Mouse (Mus musculus): ENCODE data around the gene Zswim9. TPM values are rescaled to one million over a fixed set of nuclear protein-coding genes. Genes with fewer than 3 reads are reported as not detected.
"Not testable (repeated sequence)": the region's sequence is repeated elsewhere in the genome, so short reads cannot be mapped to it uniquely, and the experiment has no call there.

Zswim9 gene
- polyA plus RNA-seq, 1 experiment from 2014 or later = 10.2 TPM

DNA sequence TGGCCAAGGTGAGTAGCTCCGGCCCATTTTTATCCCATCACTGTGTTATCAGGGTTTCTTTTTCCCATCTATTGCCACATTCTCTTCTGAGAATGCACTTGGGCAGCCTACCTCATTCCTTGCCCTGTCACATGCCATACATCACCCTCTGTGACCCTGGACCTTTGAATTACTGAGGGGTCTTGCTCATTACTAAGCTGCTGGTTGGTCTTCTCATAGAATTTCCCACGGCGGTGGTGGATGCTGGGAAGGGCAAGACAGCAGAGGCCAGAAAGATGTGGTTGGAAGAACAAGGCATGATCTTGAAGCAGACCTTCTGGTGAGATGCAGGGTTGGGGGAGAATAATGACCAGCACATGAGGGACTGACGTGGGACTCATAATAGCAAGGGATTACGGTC, 20.3 kb upstream of the Zswim9 start:
- Histone ChIP-seq H3K27ac (ENCODE audit: low read length) (no peak overlapping the region), H3K36me3 (ENCODE audit: insufficient read depth, low read length) (peaks cover 75% of the 10 kb centered on the region)
- WGBS = 94% methylated on average over 5 of the region's 5 CpGs

DNA sequence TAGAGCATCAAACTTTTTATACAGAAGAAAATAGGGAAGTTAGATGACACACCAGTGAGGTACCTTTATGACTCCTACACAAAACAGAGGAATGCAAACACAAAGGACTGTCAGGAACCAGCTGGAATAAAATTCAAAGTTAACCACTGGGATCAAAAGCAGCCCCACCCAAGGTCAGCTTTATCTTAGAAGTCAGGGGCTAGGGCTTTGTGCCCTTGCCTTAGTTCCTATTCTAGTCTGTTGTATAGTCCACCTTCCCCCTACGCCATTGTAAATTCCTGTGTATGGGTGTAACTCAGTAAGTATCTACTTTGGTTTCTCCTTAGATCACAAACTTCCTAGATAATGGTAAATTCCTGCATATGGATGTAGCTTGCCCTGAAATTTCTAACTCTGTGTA, 19.1 kb upstream of the Zswim9 start:
- no peak overlapping the region for H3K4me2 ChIP-seq (replicated peaks; ENCODE audit: low read depth, low read length)
- WGBS = 92% methylated on average over 1 of the region's 1 CpGs
- H3K4me3 ChIP-seq (ENCODE audit: low read length) = no peak overlapping the region
- no peak overlapping the region for H3K27ac ChIP-seq (ENCODE audit: low read length)
- no peak overlapping the region for H3K9ac ChIP-seq (replicated peaks; ENCODE audit: low read length)
- peaks cover 75% of the 10 kb centered on the region for H3K36me3 ChIP-seq (ENCODE audit: insufficient read depth, low read length)
- no peaks in the 10 kb centered on the region for H3K9me3 ChIP-seq (ENCODE audit: low read length)
- H3K27me3 ChIP-seq (ENCODE audit: insufficient read depth, low read length) = no peaks in the 10 kb centered on the region
- no peak for ATAC-seq (ENCODE audit: low FRiP score, low TSS enrichment)
- no peaks in the 10 kb centered on the region for H3K4me1 ChIP-seq (ENCODE audit: insufficient read depth, low read length)

More for the DNA sequence above, 20.3 kb upstream of the Zswim9 start:
- Histone ChIP-seq H3K4me1 (ENCODE audit: insufficient read depth, low read length) (no peaks in the 10 kb centered on the region), H3K27me3 (ENCODE audit: insufficient read depth, low read length) (no peaks in the 10 kb centered on the region), H3K9me3 (ENCODE audit: low read length) (no peaks in the 10 kb centered on the region), H3K4me2 (replicated peaks; ENCODE audit: low read depth, low read length) (no peak overlapping the region), H3K9ac (replicated peaks; ENCODE audit: low read length) (no peak overlapping the region), H3K4me3 (ENCODE audit: low read length) (no peak overlapping the region)
- no peak for ATAC-seq (ENCODE audit: low FRiP score, low TSS enrichment)

DNA sequence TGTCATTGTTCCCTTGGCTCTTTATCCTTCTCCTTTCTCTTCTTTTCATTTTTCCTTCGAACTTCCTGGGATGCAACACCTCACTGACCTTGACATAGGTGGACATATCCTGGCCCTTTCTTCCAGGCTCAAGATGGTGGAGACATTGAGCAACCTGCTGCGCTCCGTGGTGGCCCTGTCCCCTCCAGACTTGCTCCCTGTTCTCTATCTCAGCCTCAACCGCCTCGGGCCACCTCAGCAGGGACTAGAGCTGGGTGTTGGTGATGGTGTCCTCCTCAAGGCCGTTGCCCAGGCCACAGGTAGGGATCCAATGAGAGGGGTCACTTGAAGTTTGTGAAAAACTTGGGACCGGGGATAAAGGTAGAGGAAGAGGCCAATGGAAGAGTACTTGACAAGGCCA, 16.7 kb upstream of the Zswim9 start:
- Histone ChIP-seq H3K27me3 (ENCODE audit: insufficient read depth, low read length) (no peaks in the 10 kb centered on the region), H3K9ac (replicated peaks; ENCODE audit: low read length) (no peak overlapping the region), H3K27ac (ENCODE audit: low read length) (no peak overlapping the region), H3K9me3 (ENCODE audit: low read length) (no peaks in the 10 kb centered on the region), H3K36me3 (ENCODE audit: insufficient read depth, low read length) (peaks cover 76% of the 10 kb centered on the region), H3K4me2 (replicated peaks; ENCODE audit: low read depth, low read length) (no peak overlapping the region), H3K4me1 (ENCODE audit: insufficient read depth, low read length) (no peaks in the 10 kb centered on the region), H3K4me3 (ENCODE audit: low read length) (no peak overlapping the region)
- WGBS = 94% methylated on average over 7 of the region's 7 CpGs
- ATAC-seq (ENCODE audit: low FRiP score, low TSS enrichment) = no peak

DNA sequence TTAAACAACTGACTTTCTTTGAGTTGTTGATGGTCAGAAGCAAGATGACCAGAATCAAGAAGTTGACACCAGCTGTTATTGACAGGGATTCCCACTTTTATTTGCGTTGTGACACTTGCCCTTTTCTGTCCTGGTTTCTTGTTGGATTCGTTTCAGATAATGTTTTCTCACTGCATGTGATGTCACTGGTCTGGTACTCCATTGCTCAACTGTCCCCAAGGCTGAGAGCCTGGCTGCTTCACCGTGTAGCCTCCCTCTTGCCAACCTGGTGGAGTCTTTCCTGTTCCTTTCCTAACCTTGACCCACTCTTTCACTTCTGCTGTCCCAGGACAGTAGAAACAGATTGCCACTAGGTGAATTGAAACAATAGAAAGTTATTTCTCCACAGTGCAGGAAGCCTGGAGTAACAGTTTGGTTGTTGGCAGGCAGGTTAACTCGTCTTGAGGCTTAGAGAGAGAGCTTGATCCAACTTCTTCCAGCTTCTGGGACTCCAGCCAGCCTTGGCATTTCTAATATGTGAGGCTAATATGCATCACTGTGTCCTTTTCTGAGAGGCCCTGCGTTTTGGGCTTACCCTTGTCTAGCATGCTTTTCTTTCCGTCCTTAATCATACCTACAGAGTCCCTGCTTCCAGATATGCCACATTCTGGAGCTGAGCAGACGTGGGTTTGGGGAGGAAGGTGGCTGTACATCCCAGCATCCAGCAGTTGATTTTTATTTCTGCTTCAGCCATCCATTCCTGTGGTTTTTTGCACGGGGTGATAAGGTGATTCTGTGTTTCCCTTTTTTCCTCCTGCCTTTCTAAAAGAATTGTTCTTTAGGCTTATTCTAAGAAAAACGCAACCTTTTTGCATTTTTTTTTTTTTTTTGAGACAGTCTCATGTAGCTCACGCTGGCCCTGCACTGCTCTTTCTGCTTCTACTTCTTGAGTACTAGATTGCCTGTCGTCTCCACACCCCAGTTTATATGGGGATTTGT, 15.6 kb upstream of the Zswim9 start:
- H3K4me1 ChIP-seq (ENCODE audit: insufficient read depth, low read length) = no peaks in the 10 kb centered on the region
- H3K4me3 ChIP-seq (ENCODE audit: low read length) = no peak overlapping the region
- H3K36me3 ChIP-seq (ENCODE audit: insufficient read depth, low read length) = peaks cover 71% of the 10 kb centered on the region
- WGBS = 88% methylated on average over 11 of the region's 11 CpGs
- H3K27ac ChIP-seq (ENCODE audit: low read length) = no peak overlapping the region
- no peaks in the 10 kb centered on the region for H3K27me3 ChIP-seq (ENCODE audit: insufficient read depth, low read length)
- no peak overlapping the region for H3K9ac ChIP-seq (replicated peaks; ENCODE audit: low read length)
- no peaks in the 10 kb centered on the region for H3K9me3 ChIP-seq (ENCODE audit: low read length)
- no peak overlapping the region for H3K4me2 ChIP-seq (replicated peaks; ENCODE audit: low read depth, low read length)
- no peak for ATAC-seq (ENCODE audit: low FRiP score, low TSS enrichment)

DNA sequence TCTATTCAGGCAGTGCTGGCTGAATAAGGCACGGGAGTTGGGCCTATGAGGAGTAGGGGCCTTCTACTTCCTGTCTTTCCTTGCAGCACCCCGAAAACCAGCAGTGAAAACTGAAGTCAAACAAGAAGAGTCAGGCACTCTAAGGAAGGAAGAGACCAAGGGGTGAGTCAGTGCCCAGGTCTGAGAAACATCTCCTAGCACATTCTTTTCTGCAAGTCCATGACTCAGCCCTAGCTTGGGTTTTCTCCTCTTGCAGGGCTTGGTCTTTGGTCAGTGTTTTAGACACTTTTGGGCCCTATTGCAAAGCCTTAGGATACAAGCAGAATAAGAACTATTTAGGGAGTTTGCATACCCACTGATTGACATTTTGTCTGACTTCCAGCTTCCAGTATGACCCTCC, 12.8 kb upstream of the Zswim9 start:
- 89% methylated on average over 2 of the region's 2 CpGs for WGBS
- Histone ChIP-seq H3K4me3 (ENCODE audit: low read length) (no peak overlapping the region), H3K36me3 (ENCODE audit: insufficient read depth, low read length) (peaks cover 64% of the 10 kb centered on the region), H3K27ac (ENCODE audit: low read length) (no peak overlapping the region), H3K9ac (replicated peaks; ENCODE audit: low read length) (no peak overlapping the region), H3K4me1 (ENCODE audit: insufficient read depth, low read length) (no peaks in the 10 kb centered on the region), H3K27me3 (ENCODE audit: insufficient read depth, low read length) (no peaks in the 10 kb centered on the region), H3K4me2 (replicated peaks; ENCODE audit: low read depth, low read length) (no peak overlapping the region), H3K9me3 (ENCODE audit: low read length) (no peaks in the 10 kb centered on the region)
- no peak for ATAC-seq (ENCODE audit: low FRiP score, low TSS enrichment)

DNA sequence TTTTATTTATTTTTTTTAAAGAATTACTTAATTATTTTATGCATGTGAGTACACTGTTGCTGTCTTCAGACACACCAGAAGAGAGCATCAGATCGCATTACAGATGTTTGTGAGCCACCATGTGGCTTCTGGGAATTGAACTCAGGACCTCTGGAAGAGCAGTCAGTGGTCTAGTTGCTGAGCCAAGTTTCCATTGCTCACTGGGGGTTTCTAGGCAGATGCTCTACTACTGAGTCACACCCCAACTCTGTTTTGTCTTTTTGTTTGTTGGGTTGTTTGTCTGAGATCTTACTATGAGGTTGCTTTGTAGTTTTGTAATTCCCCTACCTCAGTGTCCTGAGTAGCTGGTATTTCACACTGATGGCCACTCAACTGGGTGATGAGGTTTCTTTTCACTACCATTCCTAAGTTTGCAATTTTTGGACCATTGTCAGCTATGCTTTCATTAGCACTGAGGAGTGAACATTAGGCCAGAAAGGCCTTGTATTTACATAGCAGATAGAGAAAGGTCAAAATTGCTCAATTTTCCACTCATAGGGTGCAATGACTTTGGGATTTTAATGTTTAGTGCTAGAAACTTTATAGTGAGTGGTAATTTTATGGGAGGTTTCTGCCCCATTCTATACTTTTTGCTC, 11.6 kb upstream of the Zswim9 start:
- H3K9ac ChIP-seq (replicated peaks; ENCODE audit: low read length) = no peak overlapping the region
- H3K4me1 ChIP-seq (ENCODE audit: insufficient read depth, low read length) = no peaks in the 10 kb centered on the region
- H3K4me2 ChIP-seq (replicated peaks; ENCODE audit: low read depth, low read length) = no peak overlapping the region
- H3K9me3 ChIP-seq (ENCODE audit: low read length) = no peaks in the 10 kb centered on the region
- no peak overlapping the region for H3K4me3 ChIP-seq (ENCODE audit: low read length)
- no peak overlapping the region for H3K27ac ChIP-seq (ENCODE audit: low read length)
- peaks cover 58% of the 10 kb centered on the region for H3K36me3 ChIP-seq (ENCODE audit: insufficient read depth, low read length)
- H3K27me3 ChIP-seq (ENCODE audit: insufficient read depth, low read length) = no peaks in the 10 kb centered on the region
- 83% methylated on average over 1 of the region's 1 CpGs for WGBS
- no peak for ATAC-seq (ENCODE audit: low FRiP score, low TSS enrichment)

DNA sequence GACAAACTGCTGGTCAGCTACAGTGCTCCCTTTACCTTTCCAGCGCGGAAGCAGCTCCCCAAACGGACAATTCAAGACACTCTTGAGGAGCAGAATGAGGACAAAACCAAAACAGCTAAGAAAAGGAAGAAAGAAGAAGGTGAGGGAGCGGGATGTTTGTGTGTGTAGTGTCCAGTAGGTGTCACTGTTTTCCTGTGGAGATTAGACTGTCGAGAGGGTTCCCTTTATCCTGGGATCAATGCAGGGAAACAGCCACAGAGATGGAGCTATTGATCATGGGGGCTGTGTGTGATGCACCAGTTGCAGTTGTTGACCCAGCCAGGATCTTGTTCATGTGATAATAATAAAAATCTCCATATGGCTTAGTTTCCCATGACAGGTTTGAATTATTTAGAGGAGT, 10.1 kb upstream of the Zswim9 start:
- Histone ChIP-seq H3K9ac (replicated peaks; ENCODE audit: low read length) (no peak overlapping the region), H3K27ac (ENCODE audit: low read length) (no peak overlapping the region), H3K27me3 (ENCODE audit: insufficient read depth, low read length) (no peaks in the 10 kb centered on the region), H3K9me3 (ENCODE audit: low read length) (no peaks in the 10 kb centered on the region), H3K4me1 (ENCODE audit: insufficient read depth, low read length) (no peaks in the 10 kb centered on the region), H3K4me3 (ENCODE audit: low read length) (no peak overlapping the region), H3K4me2 (replicated peaks; ENCODE audit: low read depth, low read length) (no peak overlapping the region), H3K36me3 (ENCODE audit: insufficient read depth, low read length) (peaks cover 51% of the 10 kb centered on the region)
- WGBS = 52% methylated on average over 5 of the region's 5 CpGs
- no peak for ATAC-seq (ENCODE audit: low FRiP score, low TSS enrichment)

DNA sequence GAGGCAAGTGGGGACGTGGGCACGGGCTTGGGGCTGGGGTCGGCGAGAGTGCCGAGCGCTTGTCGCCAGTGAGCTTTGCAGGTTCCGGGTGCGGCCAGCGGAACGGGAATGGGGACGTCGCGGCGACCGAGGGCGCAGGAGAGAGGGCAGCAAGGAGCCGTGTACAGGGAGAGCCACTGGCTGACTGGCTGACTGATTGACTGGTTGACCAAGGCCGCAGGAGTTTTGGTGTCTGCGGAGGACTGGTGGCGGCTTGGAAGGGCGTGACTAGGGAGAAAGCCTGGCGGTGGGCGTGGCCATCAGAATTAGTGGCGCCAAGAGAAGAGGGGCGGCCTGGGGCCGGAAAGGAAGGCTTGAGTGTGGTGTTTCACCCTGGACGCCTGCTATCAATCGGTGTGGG, 436 bp upstream of the Zswim9 start:
- peak; percentile 80 for ATAC-seq (ENCODE audit: low FRiP score, low TSS enrichment)
- Histone ChIP-seq H3K4me2 (replicated peaks; ENCODE audit: low read depth, low read length) (peak overlapping the region; percentile 35), H3K27ac (ENCODE audit: low read length) (0 out of 2 replicates have a peak overlapping the region, but pooled peaks have one; percentile 29)

DNA sequence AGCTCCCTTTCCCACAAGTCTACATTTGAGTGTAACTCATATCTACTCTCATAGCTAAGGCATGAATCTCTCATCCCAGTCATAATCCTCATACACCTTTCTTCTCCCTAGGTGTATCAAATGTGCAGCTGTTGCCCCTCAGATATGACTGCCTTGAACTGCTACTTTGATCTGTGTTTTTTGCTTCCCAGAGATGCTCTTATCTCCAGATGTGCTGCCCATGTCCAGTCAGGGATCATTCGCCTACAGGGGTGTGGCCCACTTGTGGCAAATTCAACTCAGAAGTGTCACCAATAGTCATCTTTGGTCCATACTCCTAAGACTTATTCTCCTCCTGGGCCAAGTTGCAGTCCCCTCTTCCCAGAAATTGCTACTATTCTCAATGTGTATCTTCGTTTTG, 688 bp downstream of the Zswim9 start:
- H3K4me3 ChIP-seq (ENCODE audit: low read length) = peak overlapping the region; percentile 78
- ATAC-seq (ENCODE audit: low FRiP score, low TSS enrichment) = 0 out of 2 replicates have a peak, but pooled peaks have one; percentile 1
- H3K9ac ChIP-seq (replicated peaks; ENCODE audit: low read length) = peak overlapping the region; percentile 87
- H3K4me1 ChIP-seq (ENCODE audit: insufficient read depth, low read length) = no peaks in the 10 kb centered on the region
- H3K36me3 ChIP-seq (ENCODE audit: insufficient read depth, low read length) = peaks cover 45% of the 10 kb centered on the region
- H3K4me2 ChIP-seq (replicated peaks; ENCODE audit: low read depth, low read length) = peak overlapping the region; percentile 72
- H3K27ac ChIP-seq (ENCODE audit: low read length) = no peak overlapping the region
- no peaks in the 10 kb centered on the region for H3K9me3 ChIP-seq (ENCODE audit: low read length)
- WGBS = 34% methylated on average over 2 of the region's 2 CpGs
- H3K27me3 ChIP-seq (ENCODE audit: insufficient read depth, low read length) = no peaks in the 10 kb centered on the region

More for the DNA sequence above, 436 bp upstream of the Zswim9 start:
- Histone ChIP-seq H3K4me3 (ENCODE audit: low read length) (peak overlapping the region; percentile 78), H3K36me3 (ENCODE audit: insufficient read depth, low read length) (peaks cover 44% of the 10 kb centered on the region), H3K9ac (replicated peaks; ENCODE audit: low read length) (peak overlapping the region; percentile 87)
- WGBS = under 1% methylated on average over 10 of the region's 29 CpGs
- not testable (repeated sequence) for H3K27me3 ChIP-seq (ENCODE audit: insufficient read depth, low read length); H3K4me1 ChIP-seq (ENCODE audit: insufficient read depth, low read length); H3K9me3 ChIP-seq (ENCODE audit: low read length)

DNA sequence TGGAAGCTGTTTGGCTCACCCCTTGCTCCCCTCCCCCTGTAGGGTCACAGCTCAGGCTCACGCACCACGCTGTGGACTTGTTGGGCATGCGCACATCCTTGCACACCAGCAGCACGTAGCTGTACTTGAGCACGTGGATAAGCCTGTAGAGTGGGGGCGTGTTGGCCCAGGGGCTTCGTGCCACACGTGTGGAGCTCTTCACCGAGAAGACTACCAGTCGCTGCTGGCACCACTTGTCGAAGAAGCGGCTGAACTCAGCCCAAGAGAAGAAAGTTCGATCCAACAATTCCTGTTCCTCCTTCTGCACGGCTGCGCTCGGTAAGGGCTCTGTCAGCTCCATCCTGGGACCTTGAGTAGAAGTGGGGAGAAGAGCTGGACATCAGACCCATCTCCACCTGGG, 1.4 kb downstream of the Zswim9 start, which contains the start of gene Lig1:
Lig1 (plus strand) TSS at position 203 of the 400 bp plus-strand sequence.
- H3K27me3 ChIP-seq (ENCODE audit: insufficient read depth, low read length) = no peaks in the 10 kb centered on the region
- H3K4me1 ChIP-seq (ENCODE audit: insufficient read depth, low read length) = no peaks in the 10 kb centered on the region
- no peak within 1 kb of the TSS for H3K27ac ChIP-seq (ENCODE audit: low read length)
- 97% methylated on average over 16 of the region's 16 CpGs for WGBS
- H3K36me3 ChIP-seq (ENCODE audit: insufficient read depth, low read length) = peaks cover 39% of the 10 kb centered on the region
- H3K9ac ChIP-seq (replicated peaks; ENCODE audit: low read length) = peak within 1 kb of the TSS; percentile 87
- peak within 1 kb of the TSS; percentile 72 for H3K4me2 ChIP-seq (replicated peaks; ENCODE audit: low read depth, low read length)
- no peak for ATAC-seq (ENCODE audit: low FRiP score, low TSS enrichment)
- peak within 1 kb of the TSS; percentile 78 for H3K4me3 ChIP-seq (ENCODE audit: low read length)
- no peaks in the 10 kb centered on the region for H3K9me3 ChIP-seq (ENCODE audit: low read length)

All from kidney, embryonic 16.5 days (tissue).